Mouse (Mus musculus) adrenal gland, adult 8-10 months (tissue): ENCODE measurements around the gene Dnmbp. TPM values are rescaled to one million over a fixed set of nuclear protein-coding genes. Genes with fewer than 3 reads are reported as not detected.

Source experiments
- DNase-seq: peaks from one replicate; pipeline ENCODE4 v3.0.0; 2022
- total RNA-seq, 4 experiments: library from RNA; stranded (reverse); gene quantifications; 2 replicates each; pipeline ENCODE4 v1.2.4; 2022

Dnmbp gene
- total RNA-seq, 4 experiments from 2014 or later, result 15.2 to 24.8 (median 20.3) TPM

DNA sequence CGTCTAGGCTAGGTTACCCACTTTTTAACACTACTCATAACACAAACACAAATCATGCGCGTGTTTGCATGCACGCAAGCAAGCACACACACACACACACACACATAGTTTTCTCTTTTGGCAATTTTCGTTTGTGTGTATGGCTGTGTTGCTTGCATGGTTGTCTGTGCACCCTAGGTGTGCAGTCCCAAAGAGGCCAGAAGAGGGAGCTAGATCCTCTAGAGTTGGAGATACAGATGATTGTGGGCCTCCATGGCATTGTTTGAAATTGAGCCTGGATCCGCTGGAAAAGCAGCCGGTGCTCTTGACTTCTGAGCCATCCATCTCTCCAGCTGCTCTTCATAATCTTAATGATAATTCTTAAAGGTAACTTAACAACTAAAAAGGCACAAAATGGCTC is 33.5 kb downstream of the Dnmbp start:
- DNase-seq, result no peak

DNA sequence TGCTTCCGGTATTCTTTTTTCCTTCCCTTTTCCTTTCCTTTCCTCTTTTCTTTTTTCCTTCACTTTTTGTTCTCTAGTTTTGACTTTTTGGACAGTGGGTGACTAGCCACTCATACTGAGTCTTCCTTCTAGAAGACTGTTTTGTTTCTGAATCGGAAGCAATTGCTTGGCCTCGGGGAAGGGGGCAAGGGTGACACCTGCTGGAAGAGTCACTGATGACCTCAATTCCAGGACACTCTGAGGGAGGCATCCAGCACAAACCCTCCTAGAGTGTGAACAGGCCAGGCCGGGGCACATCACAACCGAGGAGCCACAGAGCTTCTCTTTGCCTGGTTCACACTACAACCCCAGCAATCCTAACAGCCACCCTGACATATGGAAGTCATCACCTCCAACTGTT is 34.0 kb downstream of the Dnmbp start:
- DNase-seq, result no peak

DNA sequence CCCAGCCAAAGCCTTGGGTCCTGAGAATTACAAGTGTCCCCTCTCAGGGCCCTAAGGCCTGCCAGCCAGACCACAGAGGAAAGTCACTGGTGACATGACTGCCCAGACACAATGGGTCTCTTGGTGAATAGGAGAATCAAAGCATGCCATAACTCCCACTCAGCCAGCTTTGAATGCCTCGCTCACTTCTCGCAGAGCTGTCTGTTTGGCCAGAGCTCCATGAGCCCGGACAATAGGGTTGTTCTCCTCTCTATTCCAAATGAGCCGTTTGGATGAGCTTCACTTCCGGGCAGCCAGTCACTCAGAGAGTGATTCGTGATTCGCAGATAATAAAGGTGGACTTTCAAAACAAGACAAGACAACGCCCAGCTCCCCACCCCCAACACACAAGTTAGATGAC is 34.9 kb downstream of the Dnmbp start:
- DNase-seq, result no peak

DNA sequence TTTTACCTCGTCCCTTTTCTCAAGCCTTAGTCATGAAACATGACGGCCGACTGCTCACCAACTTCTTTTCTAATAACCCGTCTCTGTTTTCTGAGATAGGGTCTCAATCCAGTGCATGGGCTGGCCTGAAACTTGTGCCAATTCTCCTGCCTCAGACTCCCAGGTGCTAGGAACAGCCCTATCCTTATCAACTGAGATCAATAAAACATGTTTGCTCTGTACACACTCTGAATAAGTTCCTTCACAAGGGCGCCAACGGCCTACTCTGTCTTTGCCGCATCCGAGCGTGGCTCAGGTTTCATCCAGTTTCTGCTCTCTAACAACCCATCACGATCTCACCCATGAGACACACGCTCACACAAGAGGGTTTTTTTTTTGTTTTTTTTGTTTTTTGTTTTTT is 35.7 kb downstream of the Dnmbp start:
- DNase-seq, result no peak

DNA sequence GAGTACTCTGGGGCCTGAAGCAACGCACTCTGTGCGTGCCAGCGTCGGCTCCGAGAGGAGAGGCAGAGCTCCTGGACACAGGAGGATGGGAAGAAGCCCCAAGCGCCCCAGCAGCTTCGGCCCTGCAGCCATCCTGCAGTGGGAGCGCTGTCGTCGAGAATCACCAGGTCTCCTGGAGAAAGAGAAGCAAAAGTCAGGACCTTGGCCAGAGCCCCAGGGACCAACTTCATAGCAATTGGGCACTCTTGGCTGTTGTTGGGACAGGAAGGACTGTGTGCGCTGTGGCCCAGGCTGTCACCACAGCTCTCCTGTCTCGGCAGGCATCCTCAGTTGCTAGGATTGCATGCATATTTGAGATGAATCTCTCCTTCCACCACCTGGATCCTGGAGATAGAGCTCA is 37.1 kb downstream of the Dnmbp start:
- no peak for DNase-seq

DNA sequence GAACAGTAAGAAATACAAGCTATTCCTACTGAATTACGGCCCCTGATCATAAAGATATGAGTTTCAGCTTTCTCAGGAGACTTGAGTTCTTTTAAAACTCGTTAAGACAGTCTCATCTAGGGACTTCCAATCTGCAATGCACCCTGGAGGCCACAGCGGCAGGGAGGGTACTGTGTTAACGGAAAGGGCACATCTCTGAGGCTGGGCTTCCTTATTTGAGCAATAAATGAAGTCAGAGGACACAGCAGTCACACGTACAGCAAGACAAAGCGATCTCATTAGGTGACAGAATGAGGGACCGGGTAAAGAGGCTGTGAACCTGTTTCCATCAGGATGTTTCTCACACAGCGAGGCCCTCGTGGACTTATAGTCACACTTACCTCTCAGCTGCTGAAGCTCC is 39.3 kb downstream of the Dnmbp start:
- DNase-seq, result no peak

DNA sequence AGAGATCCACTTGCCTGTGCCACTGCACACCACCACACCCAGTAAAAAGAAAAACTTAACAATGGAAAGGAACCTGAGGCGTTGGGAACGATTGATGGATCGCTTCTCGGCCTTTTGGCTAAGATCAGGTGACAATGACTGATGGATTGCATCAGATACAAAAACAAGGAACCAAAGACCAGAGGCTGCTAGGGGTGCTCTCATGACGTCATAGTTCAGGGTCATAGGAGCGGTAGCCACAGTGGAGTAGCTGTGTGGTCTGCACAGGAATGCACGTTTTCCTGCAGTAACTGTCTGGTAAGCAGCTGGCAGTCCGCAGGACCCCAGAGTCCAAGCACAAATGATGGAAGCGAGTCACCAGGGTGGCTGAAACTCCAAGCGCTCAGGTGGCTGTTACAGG is 41.4 kb downstream of the Dnmbp start:
- DNase-seq, result no peak

DNA sequence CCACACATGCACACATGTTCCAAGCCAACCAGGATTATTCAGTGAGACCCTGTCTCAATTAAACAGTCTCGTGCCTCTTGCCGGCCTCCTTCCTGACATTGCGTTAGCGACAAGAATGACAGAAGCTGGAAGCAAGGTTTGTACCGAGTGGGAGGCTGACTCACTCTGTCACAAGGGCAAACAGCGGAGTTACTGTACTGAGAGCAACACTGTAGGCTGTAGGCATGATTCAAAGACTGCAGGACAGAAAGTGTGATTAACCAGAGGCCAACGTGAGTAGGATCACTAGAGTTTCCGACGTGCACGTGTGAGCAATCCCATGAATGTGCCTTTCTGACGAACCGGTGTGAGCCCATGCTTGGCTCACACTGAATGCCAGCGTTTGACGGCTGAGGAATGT is 43.5 kb downstream of the Dnmbp start:
- peak; percentile 58 for DNase-seq

DNA sequence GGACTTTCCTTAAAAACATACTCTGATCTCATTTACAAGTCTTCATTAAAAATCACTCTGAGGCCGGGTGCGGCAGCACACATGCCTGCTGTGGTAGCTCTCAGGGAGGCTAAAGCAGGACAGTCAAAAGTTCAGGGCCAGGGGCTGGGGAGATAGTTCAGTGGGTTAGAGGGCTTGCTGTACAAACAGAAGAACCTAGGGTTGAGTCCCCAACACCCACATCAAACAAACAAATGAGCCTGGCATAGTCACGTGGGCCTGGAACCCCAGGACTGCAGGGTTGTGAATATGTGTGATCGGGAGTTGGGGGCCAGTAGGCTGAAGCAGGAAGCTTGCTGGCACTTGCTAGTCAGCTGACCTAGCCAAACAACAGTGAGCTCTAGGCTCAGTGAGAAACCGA is 44.0 kb downstream of the Dnmbp start:
- no peak for DNase-seq

DNA sequence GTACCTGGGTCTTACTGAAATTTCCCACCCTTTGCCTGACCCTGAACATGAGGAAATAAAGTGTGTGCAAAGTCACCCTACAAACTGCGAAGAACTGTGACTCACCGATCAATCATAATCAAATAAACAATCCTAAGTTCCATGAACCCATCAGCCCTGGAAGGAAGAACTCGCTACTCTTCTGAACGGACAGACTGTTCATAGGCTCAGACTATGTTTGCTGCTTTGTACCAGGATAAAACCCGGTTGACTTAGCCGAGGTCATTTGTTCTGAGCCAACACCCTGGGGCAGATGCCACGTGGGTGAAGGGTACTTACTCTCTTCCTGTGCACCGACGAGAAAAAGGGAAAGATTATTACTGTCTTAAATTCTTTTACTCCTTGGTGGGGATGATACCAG is 45.2 kb downstream of the Dnmbp start:
- no peak for DNase-seq

DNA sequence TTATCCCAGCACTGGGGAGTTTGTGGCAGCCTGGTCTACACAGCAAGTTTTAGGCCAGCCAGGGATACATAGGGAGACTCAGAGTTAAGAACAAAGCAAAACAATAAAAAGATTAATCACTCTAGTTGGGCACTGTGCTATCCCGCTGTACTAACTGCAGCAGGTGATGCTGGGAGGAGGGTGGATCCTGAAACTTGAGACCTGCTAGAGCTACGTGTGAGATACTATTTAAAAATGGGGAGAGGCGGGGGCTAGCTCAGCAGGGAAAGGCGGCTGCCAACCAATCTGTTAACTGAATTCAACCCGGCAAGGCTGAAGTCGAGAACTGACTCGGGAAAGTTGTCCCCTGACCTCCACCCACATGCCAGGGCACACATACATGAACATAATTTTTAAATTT is 45.9 kb downstream of the Dnmbp start:
- DNase-seq, result no peak

DNA sequence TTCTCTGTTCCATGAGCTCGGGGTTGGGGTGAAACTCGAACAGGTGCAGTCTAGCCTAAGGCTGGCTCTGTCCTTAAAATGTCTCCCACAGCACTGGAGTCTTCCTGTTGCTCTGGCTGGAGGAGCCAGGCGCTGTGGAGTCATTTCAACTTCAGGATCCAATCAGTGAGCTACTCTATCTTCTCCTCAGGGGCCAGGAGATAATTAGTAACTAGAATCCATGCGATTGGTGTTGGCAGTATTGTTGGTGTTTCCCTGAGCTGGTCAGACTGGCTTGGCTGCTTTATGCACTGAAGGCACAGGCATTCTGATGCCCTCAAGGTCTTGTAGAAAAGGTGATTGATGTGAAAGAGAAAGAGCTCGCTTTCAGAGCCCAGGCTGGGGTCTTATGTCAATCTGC is 49.5 kb downstream of the Dnmbp start:
- no peak for DNase-seq

DNA sequence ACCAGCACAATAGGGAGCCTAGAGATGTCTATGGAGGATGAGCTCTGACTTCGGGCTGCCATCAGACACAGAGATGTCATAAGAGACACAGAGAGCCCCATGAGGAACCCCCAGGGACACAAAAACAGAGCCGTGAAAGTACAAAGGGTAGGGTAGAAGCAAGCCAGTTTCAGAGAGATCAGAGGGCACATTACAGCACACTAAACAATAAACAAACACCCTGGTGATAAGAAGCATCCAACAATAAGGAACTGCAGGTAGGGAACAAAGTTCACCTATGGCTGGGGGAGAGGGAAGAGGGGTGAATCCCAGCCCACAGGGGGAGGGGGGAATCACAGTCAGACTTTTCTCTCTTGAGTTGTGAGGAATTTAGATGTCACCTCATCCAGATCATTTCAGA is 52.3 kb downstream of the Dnmbp start:
- no peak for DNase-seq

DNA sequence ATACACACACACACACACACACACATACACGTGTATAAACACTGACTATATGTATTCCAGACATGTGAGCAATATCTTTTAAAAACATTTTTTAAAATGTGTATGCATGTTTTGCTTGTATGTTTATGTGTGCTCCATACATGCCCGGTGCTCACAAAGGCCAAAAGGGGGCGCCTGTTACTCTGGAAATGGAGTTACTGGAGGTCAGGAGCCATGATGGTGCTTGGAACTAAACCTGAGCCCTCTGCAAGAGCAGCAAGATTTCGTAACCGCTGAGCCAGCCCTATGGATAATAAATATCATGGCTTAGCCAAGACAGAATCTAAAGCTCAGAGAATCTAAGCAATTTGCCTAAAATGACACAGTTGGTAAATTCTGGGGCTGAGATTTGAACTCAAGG is 52.7 kb downstream of the Dnmbp start:
- DNase-seq, result no peak

DNA sequence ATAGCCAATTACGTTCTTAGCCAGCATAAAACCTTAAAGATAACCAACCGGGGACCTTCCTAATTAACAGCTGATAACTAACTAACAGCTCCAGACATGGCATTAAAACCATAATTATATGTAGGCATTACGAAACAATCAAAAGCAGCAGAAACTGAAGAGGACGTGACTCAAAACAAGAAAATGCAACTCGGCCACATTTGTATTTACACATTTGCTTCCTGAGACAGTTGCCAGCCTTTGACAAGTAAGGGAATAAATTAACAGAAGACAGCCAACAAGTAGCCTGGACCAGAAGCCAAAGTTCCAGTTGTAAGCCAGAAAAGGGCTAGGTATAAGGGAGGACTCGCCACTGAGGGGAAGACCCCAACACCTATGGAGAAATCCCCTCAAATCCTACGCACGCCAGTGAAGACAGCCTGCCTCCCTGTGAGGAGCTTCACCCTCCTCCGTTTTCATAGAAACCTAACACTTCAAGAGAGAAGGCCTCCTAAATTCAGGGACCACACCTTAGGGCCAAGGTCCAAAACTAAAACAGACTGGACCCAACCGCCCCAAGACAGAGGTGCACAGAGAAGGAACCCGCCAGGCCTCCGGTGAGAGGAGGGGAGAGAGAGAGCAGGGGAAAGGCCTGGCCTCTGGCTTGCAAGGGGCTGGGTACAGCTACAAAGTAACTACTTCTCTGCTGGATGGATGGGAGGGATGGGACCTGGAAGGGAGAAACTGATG is 53.5 kb downstream of the Dnmbp start:
- no peak for DNase-seq

DNA sequence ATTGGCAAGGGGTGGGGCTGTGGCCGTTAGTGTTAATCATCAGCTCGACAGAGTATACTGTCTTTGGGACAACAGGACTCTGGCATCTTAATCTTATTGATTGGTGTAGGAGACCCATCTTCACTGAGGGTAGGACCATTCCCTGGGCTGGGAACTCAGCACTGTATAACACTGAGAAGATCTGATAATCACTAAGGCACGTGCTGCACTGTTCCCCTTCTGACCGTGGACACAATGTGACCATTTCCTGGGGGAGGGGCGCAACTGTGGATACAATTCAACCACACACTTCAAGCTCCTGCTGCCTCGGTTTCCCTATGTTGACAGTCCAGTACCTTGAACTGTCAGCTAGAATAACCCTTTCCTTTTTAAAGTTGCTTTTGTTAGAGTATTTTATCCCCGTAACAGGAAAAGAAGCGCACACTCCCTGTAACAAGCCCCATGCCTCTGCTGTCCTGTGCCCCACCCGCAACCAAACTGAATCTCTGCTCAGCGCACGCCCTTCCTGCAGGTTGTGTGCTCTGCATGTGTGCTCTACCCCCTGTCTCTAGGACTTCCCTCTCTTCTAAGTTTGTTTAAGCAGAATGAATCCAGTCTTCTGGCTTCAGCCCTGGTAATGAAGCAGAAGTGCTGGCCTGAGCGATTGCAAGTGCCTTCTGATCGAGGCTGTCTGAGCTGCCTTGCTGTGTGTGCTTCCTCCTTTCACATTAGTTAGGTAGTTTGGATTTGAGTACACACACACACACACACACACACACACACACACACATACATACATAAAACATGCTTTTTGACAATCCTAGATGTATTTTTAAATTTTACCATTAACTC is 55.1 kb downstream of the Dnmbp start:
- DNase-seq, result no peak

DNA sequence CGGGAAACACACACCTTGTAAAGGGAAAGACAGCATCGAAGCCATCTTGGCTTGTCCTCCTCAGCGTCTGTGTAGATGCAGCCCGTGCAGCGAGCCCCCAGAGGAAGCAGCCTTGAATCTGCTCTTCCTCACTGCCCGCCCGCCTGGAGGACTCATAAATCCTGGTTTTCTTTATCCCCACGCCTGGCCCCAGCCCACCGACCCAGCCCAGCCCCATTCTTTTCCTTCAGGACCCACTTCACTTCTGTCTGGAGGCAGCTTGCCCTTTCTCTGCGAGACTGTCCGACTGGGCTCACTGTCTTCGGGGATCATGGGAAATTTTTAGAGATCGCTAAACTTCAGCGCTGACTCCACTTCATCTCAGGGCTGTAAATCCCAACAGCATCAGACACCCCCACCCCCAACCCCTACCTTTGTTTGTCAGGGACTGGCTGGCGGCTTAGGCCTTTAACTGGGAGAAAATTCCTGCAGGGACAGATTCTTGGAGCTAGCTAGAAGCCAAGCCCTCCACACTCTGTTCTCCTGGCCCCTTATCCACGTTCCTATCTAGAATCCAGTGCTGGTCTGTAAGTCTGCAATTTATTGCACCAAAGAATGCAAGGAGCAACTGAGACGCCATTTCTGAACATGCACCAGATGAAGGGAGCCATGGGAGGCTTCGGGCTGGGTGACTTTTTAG is 57.0 kb downstream of the Dnmbp start:
- no peak for DNase-seq

DNA sequence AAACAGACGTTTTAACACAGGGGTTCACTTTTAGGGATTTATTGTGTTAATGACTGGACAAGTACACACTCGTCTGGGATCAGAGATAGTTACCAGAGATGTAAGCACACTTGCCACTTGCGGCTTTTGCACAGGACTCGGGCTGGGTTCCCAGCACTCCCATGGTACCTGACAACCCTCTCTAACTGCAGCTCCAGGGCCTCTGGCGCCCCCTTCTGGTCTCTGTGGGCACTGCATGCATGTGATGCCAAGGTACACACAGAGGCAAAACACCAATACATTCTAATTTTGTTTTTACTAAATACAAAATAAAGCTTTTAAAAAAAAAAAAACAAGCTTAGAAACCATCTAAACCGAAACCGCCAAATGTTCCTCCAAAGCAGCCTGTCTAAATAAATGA is 58.4 kb downstream of the Dnmbp start:
- DNase-seq, result no peak

DNA sequence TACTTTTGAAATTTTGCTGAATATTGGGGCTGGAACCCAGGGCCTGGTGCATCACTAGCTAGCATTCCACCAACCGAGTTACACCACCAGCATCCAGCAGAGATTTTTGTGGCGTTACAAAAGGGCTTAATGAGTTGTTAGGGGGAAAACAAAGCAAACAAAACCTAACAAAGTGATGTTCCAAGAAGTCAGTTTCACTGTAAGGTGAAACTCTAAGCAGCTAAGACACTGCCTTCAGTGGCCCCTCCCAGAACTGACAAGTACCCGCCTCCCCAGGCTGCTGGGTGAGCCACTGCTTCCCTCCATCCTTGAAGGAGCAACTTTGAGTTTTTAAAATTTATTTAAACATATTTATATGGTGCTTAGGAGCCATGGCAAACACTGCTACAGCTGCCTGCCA is 59.6 kb downstream of the Dnmbp start:
- no peak for DNase-seq

DNA sequence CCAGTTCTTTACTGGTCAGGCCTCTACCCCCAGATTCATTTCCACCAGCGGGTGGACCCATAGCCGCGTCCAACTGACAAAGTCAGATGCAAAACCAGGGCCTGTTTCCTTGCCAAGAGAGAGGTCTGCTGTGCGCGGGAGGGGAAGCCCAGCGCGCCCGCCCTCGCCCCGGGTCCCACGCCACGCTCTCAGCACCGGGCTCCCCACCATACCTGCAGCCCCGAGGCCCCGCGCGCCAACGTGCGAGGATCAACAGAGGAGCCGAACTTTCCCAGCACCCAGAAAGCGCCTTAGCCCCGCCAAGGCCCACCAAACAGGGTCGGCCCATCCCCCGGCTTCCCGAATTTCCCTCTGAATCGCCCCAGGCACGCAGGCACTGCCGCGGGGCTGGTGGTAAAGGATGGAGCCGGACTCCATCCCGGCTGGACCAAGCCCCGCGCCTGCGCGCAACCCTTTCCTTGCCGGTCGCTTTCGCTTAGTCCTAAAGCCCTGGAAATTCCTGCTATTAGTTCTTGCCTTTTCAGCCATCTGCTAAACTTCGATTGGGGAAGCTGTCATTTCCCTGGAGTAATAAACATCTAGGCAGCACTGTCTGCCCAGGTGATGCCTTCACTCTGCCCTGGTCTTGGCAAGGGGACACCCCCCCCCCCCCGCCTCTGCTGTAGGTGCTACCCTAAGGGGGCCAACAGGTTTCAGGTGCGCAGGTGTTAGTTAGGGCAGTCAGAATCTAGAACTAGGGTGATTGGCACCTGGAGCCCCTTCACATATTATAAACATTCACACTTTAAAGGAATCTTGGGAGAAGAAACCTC is 60.4 kb downstream of the Dnmbp start:
- DNase-seq, result peak; percentile 34

DNA sequence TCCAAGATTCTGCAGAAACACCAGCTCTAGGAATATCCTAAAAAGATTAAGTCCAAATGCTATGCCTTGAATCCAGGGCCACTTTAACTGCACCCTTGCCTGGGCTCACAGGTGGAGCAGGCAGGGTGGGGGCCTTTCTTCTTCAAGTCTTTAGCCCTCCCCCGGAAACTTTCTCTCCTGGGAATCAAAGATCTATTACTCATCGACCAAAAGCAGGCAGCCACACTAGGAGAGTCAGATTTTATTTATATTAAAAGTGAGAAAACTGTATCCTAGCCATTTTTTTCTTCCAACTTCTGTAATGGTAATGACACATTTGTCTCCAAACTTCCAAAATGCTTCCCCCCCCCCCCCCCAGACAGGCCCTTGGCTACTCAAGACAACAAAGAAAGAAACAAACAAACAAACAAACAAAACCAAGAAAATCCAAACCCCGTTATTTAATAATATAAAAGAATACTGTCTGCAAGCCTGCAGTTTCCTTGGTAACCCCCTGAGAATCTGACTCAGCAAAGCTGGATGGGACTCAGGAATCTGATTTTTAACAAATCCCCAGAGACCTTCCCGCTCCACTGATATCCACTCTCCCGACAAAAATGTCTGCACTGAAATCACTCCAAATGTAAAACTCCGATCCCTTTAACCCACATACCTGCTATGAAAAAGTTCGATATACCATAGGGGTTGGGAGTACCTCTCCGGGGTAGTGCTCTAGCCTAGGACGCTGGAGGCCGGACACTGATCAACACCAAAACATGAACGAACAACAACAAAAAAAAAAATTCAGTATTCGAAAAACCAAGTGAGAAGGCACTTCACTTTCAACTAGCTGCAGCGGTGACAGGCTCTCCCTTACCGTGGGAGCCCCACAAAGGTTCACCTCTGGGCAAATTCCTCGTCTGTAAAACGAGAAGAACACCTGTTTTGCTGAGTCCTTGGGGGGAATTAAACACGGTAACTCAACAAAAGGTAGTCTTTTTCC is 61.6 kb downstream of the Dnmbp start:
- no peak for DNase-seq

DNA sequence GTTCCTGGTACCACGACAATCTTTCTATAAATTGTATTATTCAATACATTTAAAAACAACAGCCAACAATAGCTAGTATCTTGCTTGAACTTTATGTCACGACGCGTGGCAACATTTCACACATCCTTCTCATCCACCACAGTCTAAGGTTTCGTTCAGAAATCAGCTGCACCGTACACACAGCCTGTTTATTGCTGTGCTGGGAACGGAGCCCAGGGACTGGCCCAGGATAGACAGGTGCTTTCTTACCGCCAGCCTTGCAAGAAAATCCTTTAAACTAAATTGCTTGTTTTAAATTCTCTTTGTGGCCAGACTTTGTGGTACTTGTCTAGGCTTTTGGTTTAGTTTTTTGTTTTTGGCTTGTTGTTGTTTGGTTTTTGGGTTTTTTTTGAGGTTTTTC is 62.6 kb downstream of the Dnmbp start:
- no peak for DNase-seq
